Mouse (Mus musculus): Measurements from ENCODE around the gene Adra2b. TPM values are rescaled to one million over a fixed set of nuclear protein-coding genes. Genes with fewer than 3 reads are reported as not detected.
A peak's percentile ranks its signal among the peaks of the same experiment; 100 is the strongest.

Adra2b gene
- polyA plus RNA-seq, 2 experiments, result 0.21 to 0.52 TPM

DNA sequence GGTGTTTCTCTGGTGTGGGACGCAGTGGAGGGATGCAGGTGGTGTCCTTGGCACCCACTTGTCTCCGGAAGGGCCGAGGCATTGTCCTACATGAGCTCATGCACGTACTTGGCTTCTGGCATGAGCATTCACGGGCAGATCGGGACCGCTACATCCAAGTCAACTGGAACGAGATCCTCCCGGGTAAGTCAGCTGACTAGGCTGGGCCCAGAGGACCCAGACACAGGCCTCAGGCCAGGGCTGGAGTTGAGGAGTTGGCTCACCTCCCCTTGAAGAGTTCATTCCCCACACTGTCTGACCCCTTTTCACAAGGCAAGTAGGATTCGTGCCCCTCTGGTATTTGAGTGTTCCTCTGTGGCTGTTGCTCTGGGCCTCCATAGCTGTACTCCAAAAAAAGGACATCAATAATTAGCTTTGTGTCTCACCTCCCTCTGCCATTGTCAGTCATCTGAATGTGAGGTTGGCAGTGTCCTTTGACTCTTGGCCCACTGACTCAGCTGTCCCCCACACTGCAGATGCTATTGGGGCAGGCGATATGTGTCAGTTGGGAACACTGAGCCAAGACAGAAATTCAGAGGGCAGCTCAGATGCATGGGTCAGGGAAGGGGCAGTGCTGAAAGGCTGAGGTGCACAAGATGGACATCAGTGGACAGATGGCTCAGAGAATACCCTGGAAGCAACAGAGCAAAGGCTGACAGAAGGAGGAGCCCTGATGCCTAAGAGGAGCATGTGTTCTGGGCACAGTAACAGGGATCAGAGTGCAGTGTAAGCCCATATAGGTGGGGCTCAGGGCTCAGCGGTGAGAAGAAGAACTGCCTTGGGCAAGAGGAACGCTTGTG lies 15.6 kb upstream of the Adra2b start:
- DNase-seq (ENCODE audit: low spot score) (no peak), ATAC-seq (ENCODE audit: low FRiP score, low read depth) (no peak)
- H3K27me3 ChIP-seq (ENCODE audit: control insufficient read depth, insufficient read depth, low read length), result no peaks in the 10 kb centered on the region
- no peak overlapping the region for H3K9ac ChIP-seq (ENCODE audit: low read depth, low read length, severe bottlenecking)
- no peaks in the 10 kb centered on the region for H3K36me3 ChIP-seq (ENCODE audit: control insufficient read depth, insufficient read depth, low read length)
- no peaks in the 10 kb centered on the region for H3K4me1 ChIP-seq (ENCODE audit: control insufficient read depth, insufficient read depth, low read length)
- H3K9me3 ChIP-seq (ENCODE audit: control insufficient read depth, low read length), result no peaks in the 10 kb centered on the region
- WGBS, result 79% methylated on average over 13 of the region's 13 CpGs
- H3K4me3 ChIP-seq (replicated peaks; ENCODE audit: low read length), result no peak overlapping the region
- TF ChIP-seq POLR2A (IDR thresholded peaks at IDR 0.05; ENCODE audit: borderline replicate concordance, extremely low read depth, insufficient read depth, insufficient read length), result no peak
- H3K27ac ChIP-seq (replicated peaks; ENCODE audit: low read depth, low read length), result no peak overlapping the region
- no peak overlapping the region for H3K4me2 ChIP-seq (replicated peaks; ENCODE audit: low read depth, low read length, severe bottlenecking)

DNA sequence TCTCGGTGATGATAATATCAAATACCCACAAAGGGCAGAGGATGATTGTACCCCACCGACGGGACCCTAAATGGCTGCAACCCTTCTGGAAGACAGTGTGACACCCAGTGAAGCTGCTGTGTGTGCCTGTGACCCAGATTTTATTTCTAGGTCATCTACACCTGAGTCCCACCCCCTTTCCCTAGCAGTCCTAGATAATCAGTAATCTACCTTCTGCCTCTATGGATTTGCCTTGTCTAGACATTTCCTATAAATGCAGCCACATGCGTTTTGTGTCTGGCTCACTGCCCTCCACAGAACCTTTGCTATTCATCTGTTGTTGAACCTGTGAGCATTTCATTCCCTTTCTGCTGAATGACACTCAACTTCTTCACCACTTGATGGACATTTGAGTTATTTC lies 9.1 kb upstream of the Adra2b start:
- 80% methylated on average over 4 of the region's 4 CpGs for WGBS
- no peak for ATAC-seq (ENCODE audit: low FRiP score, low read depth)

DNA sequence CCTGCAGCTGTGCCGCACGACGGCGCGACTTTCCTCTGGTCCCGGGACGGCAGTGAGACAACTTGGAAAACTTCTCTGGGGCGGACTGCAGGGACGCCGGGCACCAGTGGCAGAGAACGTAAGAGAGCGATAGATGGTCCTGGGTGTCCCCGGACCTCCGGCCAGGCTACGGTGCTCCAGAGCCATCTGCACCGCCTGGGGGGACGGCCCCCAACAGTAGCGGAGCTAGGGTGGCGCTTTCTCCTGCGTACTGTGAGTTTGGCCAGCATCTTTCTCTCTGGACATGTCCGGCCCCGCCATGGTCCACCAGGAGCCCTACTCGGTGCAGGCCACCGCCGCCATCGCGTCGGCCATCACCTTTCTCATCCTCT lies 259 bp downstream of the Adra2b start:
- 2% methylated on average over 24 of the region's 28 CpGs for WGBS
- 0 out of 2 replicates have a peak, but pooled peaks have one; percentile 31 for ATAC-seq (ENCODE audit: low FRiP score, low read depth)
- peaks cover 55% of the 10 kb centered on the region for H3K27me3 ChIP-seq (ENCODE audit: control insufficient read depth, insufficient read depth, low read length)
- TF ChIP-seq POLR2A (IDR thresholded peaks at IDR 0.05; ENCODE audit: borderline replicate concordance, extremely low read depth, insufficient read depth, insufficient read length), result no peak
- peaks cover 7% of the 10 kb centered on the region; the same call in 1 of the 2 replicates for H3K4me1 ChIP-seq (ENCODE audit: control insufficient read depth, insufficient read depth, low read length)
- H3K4me3 ChIP-seq (replicated peaks; ENCODE audit: low read length), result peak overlapping the region; percentile 42
- no peaks in the 10 kb centered on the region for H3K36me3 ChIP-seq (ENCODE audit: control insufficient read depth, insufficient read depth, low read length)
- DNase-seq (ENCODE audit: low spot score), result no peak
- peak overlapping the region; percentile 81 for H3K4me2 ChIP-seq (replicated peaks; ENCODE audit: low read depth, low read length, severe bottlenecking)
- no peak overlapping the region for H3K27ac ChIP-seq (replicated peaks; ENCODE audit: low read depth, low read length)
- H3K9ac ChIP-seq (ENCODE audit: low read depth, low read length, severe bottlenecking), result peak overlapping the region; percentile 38
- H3K9me3 ChIP-seq (ENCODE audit: control insufficient read depth, low read length), result no peaks in the 10 kb centered on the region

More for the DNA sequence above, 9.1 kb upstream of the Adra2b start:
- Histone ChIP-seq H3K9ac (ENCODE audit: low read depth, low read length, severe bottlenecking) (no peak overlapping the region), H3K4me3 (replicated peaks; ENCODE audit: low read length) (no peak overlapping the region), H3K27me3 (ENCODE audit: control insufficient read depth, insufficient read depth, low read length) (no peaks in the 10 kb centered on the region), H3K9me3 (ENCODE audit: control insufficient read depth, low read length) (no peaks in the 10 kb centered on the region), H3K27ac (replicated peaks; ENCODE audit: low read depth, low read length) (no peak overlapping the region), H3K4me2 (replicated peaks; ENCODE audit: low read depth, low read length, severe bottlenecking) (no peak overlapping the region), H3K4me1 (ENCODE audit: control insufficient read depth, insufficient read depth, low read length) (no peaks in the 10 kb centered on the region), H3K36me3 (ENCODE audit: control insufficient read depth, insufficient read depth, low read length) (no peaks in the 10 kb centered on the region)
- DNase-seq (ENCODE audit: low spot score), result no peak
- TF ChIP-seq POLR2A (IDR thresholded peaks at IDR 0.05; ENCODE audit: borderline replicate concordance, extremely low read depth, insufficient read depth, insufficient read length), result no peak

DNA sequence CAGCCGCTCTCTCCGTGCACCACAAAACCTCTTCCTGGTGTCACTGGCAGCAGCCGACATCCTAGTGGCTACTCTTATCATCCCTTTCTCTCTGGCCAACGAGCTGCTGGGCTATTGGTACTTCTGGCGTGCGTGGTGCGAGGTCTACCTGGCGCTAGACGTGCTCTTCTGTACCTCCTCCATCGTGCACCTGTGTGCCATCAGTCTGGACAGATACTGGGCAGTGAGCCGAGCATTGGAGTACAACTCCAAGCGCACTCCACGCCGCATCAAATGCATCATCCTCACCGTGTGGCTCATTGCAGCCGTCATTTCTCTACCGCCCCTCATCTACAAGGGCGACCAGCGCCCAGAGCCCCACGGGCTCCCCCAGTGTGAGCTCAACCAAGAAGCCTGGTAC lies 688 bp downstream of the Adra2b start:
- ATAC-seq (ENCODE audit: low FRiP score, low read depth) (no peak), DNase-seq (ENCODE audit: low spot score) (no peak)
- peak overlapping the region; percentile 38; the same call in 1 of the 2 replicates for H3K9ac ChIP-seq (ENCODE audit: low read depth, low read length, severe bottlenecking)
- no peaks in the 10 kb centered on the region for H3K36me3 ChIP-seq (ENCODE audit: control insufficient read depth, insufficient read depth, low read length)
- 10% methylated on average over 20 of the region's 20 CpGs for WGBS
- no peak for TF ChIP-seq POLR2A (IDR thresholded peaks at IDR 0.05; ENCODE audit: borderline replicate concordance, extremely low read depth, insufficient read depth, insufficient read length)
- no peaks in the 10 kb centered on the region for H3K9me3 ChIP-seq (ENCODE audit: control insufficient read depth, low read length)
- H3K4me2 ChIP-seq (replicated peaks; ENCODE audit: low read depth, low read length, severe bottlenecking), result peak overlapping the region; percentile 81
- H3K27me3 ChIP-seq (ENCODE audit: control insufficient read depth, insufficient read depth, low read length), result peaks cover 55% of the 10 kb centered on the region
- H3K4me3 ChIP-seq (replicated peaks; ENCODE audit: low read length), result peak overlapping the region; percentile 42
- H3K4me1 ChIP-seq (ENCODE audit: control insufficient read depth, insufficient read depth, low read length), result peaks cover 7% of the 10 kb centered on the region; the same call in 1 of the 2 replicates
- no peak overlapping the region for H3K27ac ChIP-seq (replicated peaks; ENCODE audit: low read depth, low read length)

DNA sequence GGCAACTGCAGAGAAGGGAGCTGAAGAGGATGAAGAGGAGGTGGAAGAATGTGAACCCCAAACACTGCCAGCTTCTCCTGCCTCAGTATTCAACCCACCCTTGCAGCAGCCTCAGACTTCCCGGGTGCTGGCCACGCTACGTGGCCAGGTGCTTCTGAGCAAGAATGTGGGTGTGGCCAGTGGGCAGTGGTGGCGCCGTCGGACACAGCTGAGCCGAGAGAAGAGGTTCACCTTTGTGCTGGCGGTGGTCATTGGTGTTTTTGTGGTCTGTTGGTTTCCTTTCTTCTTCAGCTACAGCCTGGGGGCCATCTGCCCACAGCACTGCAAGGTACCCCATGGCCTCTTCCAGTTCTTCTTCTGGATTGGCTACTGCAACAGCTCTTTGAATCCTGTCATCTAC lies 1.4 kb downstream of the Adra2b start:
- Histone ChIP-seq H3K36me3 (ENCODE audit: control insufficient read depth, insufficient read depth, low read length) (no peaks in the 10 kb centered on the region), H3K9me3 (ENCODE audit: control insufficient read depth, low read length) (no peaks in the 10 kb centered on the region), H3K27ac (replicated peaks; ENCODE audit: low read depth, low read length) (no peak overlapping the region), H3K4me2 (replicated peaks; ENCODE audit: low read depth, low read length, severe bottlenecking) (no peak overlapping the region), H3K9ac (ENCODE audit: low read depth, low read length, severe bottlenecking) (no peak overlapping the region), H3K4me1 (ENCODE audit: control insufficient read depth, insufficient read depth, low read length) (peaks cover 7% of the 10 kb centered on the region; the same call in 1 of the 2 replicates), H3K4me3 (replicated peaks; ENCODE audit: low read length) (0 out of 2 replicates have a peak overlapping the region, but pooled peaks have one; percentile 42), H3K27me3 (ENCODE audit: control insufficient read depth, insufficient read depth, low read length) (peaks cover 55% of the 10 kb centered on the region)
- 19% methylated on average over 5 of the region's 8 CpGs for WGBS
- DNase-seq (ENCODE audit: low spot score) (no peak), ATAC-seq (ENCODE audit: low FRiP score, low read depth) (no peak)
- no peak for TF ChIP-seq POLR2A (IDR thresholded peaks at IDR 0.05; ENCODE audit: borderline replicate concordance, extremely low read depth, insufficient read depth, insufficient read length)
